Mouse (Mus musculus) forebrain, postnatal 0 days (tissue): Measurements from ENCODE around the gene Gm27235. TPM values are rescaled to one million over a fixed set of nuclear protein-coding genes. Genes with fewer than 3 reads are reported as not detected.
"Not testable (repeated sequence)": the region's sequence is repeated elsewhere in the genome, so short reads cannot be mapped to it uniquely, and the experiment has no call there.

Experiments used
- ATAC-seq: fragments of 200-750 bp; cut with Nextera tagmentation; 2 replicates; pipeline ENCODE4 v1.8.0; 2017; ENCODE audit warnings: mild to moderate bottlenecking, moderate library complexity
- DNase-seq: peaks from one replicate; pipeline ENCODE4 v3.0.0-alpha.2; 2015
- H3K27ac ChIP-seq: fragments of 300-500 bp; sonication (generic); 2 replicates; pipeline ENCODE4 v1.5.1; 2014; ENCODE audit warnings: low read depth, mild to moderate bottlenecking, antibody characterized with exemption, low read length, moderate library complexity, mixed read lengths
- H3K27me3 ChIP-seq: fragments of 300-500 bp; sonication (generic); 2 replicates; pipeline ENCODE4 v1.6.1; 2014; ENCODE audit warnings: mild to moderate bottlenecking, low read length, mixed read lengths; ENCODE audit not compliant: insufficient read depth
- H3K36me3 ChIP-seq: fragments of 300-500 bp; sonication (generic); 2 replicates; pipeline ENCODE4 v1.6.1; 2014; ENCODE audit warnings: mild to moderate bottlenecking, moderate library complexity; ENCODE audit not compliant: insufficient read depth
- H3K4me1 ChIP-seq: fragments of 300-500 bp; sonication (generic); 2 replicates; pipeline ENCODE4 v1.6.1; 2014; ENCODE audit warnings: antibody characterized with exemption; ENCODE audit not compliant: insufficient read depth
- H3K4me2 ChIP-seq: fragments of 300-500 bp; sonication (generic); 2 replicates; pipeline ENCODE4 v1.6.1; 2014; ENCODE audit warnings: low read depth, mild to moderate bottlenecking, moderate library complexity
- H3K4me3 ChIP-seq: fragments of 300-500 bp; sonication (generic); 2 replicates; pipeline ENCODE4 v1.5.1; 2014; ENCODE audit warnings: low read depth, low read length, mixed read lengths
- H3K9ac ChIP-seq: fragments of 300-500 bp; sonication (generic); 2 replicates; pipeline ENCODE4 v1.6.1; 2014; ENCODE audit warnings: mild to moderate bottlenecking
- H3K9me3 ChIP-seq: fragments of 300-500 bp; sonication (generic); 2 replicates; pipeline ENCODE4 v1.6.1; 2016; ENCODE audit warnings: low read length
- CTCF ChIP-seq: sonication (generic); IDR thresholded peaks from 2 replicates; pipeline ENCODE4 v1.5.1; 2016; ENCODE audit warnings: antibody characterized with exemption, control low read depth, low read depth
- WGBS: fragments of 180-500 bp; shearing (Covaris S2); extraction: QIAGEN DNeasy Blood & Tissue Kit; methylation state at CpG from one replicate; pipeline ENCODE4 v1.1.7; 2014; 5-methylcytosine and 5-hydroxymethylcytosine counted together
- polyA plus RNA-seq: library from polyadenylated mRNA; unstranded; fragments of >200 nt; fragmentation: Nextera tagmentation; extraction: Ambion mirVana; gene quantifications from 2 replicates; pipeline ENCODE4 v1.2.1, GENCODE M21; 2015
- total RNA-seq: library from RNA; depleted of rRNA; stranded (reverse); fragments of >200 nt; gene quantifications from 2 replicates; pipeline ENCODE4 v1.2.3, GENCODE M21; 2014; rRNA removed

The Gm27235 gene
- total RNA-seq (not detected in 2 replicates), polyA plus RNA-seq (not detected in 2 replicates)

DNA sequence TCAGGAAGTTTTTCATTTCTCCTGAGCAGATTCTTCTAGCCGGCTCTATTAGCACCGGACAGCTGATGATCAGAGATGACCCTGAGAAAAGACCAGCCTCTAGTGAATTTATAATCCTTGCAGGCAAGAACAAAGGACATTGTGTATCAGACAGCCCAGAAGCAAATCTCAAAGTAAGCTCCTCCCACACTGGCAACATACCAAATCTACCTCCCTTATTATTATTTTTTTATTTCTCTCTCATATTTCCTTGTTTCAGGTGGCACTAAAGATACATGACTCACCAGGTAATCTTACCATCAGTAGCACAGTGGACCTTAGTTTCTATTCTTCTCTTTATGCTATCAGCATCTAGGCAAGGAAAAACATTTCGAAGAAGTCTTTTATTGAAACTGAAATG is at the start of gene Gm27235, which contains the start of gene D730048I06Rik:
TSS of gene Gm27235 (minus strand) at position 101 of the 400 bp plus-strand sequence.
TSS of gene D730048I06Rik (minus strand) at position 112 of the 400 bp plus-strand sequence.
- TF ChIP-seq CTCF: no peak
- no peak for DNase-seq
- no peak within 1 kb of the TSS for H3K4me2 ChIP-seq
- H3K27ac ChIP-seq: no peak within 1 kb of the TSS
- no peaks in the 10 kb centered on the region for H3K36me3 ChIP-seq
- ATAC-seq: no peak
- no peak within 1 kb of the TSS for H3K9ac ChIP-seq
- no peaks in the 10 kb centered on the region for H3K27me3 ChIP-seq
- no peak within 1 kb of the TSS for H3K4me3 ChIP-seq
- no peaks in the 10 kb centered on the region; the same call in 1 of the 2 replicates for H3K9me3 ChIP-seq
- WGBS: 92% methylated on average over 3 of the region's 3 CpGs
- H3K4me1 ChIP-seq: no peaks in the 10 kb centered on the region

DNA sequence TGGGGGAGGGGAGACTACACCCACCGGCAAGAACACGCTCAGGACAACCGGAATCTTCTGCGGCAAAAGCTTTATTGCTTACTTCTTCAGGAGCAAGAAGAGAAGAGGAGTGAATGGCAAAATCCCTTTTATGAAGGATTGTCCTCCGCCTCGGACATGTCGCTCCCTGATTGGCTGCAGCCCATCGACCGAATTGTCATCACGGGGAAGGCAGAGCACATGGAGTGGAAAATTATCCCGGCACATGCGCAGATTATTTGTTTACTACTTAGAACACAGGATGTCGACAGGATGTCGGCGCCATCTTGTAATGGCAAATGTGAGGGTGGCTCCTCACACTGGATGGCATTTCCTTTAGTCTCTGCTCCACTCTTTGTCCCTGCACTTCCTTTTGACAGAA is 28.0 kb upstream of the Gm27235 start:
- H3K9me3 ChIP-seq, H3K27ac ChIP-seq, H3K27me3 ChIP-seq, H3K4me1 ChIP-seq, H3K4me2 ChIP-seq, H3K9ac ChIP-seq, H3K36me3 ChIP-seq, ATAC-seq, H3K4me3 ChIP-seq, DNase-seq: not testable (repeated sequence)
- WGBS: 95% methylated on average over 15 of the region's 15 CpGs

DNA sequence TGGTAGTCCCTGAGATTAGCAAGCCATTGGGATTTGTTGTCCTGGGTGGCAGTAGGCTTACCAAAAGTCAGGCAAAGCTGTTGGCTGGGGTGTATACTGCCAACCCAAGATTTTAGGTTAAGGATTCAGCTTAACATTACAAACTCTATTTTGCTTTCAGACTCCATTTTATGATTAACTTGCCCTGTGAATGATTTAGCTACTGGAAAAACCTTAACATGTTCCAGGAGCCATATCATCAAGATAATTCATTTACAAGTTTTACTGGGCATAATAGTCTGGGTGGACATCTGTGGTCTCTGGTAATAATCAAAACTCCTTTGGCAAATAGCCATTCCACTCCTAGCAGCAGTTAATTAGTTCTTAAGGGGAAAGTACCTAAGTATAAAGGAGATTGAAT is 8.2 kb upstream of the Gm27235 start:
- H3K4me3 ChIP-seq: no peak overlapping the region
- no peak overlapping the region for H3K4me2 ChIP-seq
- no peaks in the 10 kb centered on the region for H3K4me1 ChIP-seq
- TF ChIP-seq CTCF: no peak
- DNase-seq (no peak), ATAC-seq (no peak)
- H3K27me3 ChIP-seq: no peaks in the 10 kb centered on the region
- H3K9ac ChIP-seq: no peak overlapping the region
- H3K9me3 ChIP-seq: peaks cover 15% of the 10 kb centered on the region; the same call in 1 of the 2 replicates
- H3K36me3 ChIP-seq: no peaks in the 10 kb centered on the region
- no peak overlapping the region for H3K27ac ChIP-seq

DNA sequence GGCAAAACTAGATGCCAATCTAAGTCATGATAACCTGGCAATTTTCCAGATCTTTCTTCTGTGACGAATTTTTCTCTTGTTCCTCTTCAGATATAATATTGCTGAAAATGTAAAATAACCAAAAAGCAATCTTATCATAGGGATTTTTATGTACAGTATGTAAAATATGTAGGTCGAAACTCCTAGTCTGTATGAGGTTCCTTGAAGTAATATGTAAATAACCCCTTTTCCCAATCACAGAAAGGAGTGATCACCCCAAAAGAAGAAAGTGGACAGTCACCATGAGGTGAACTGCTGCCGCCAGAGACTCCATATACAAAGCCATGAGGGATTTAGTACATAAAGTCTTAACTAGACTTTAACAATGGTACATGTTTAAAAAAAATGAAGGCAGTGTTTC is 11.9 kb downstream of the Gm27235 start, which contains the start of gene Gm17727:
TSS of gene Gm17727 (minus strand) at position 101 of the 400 bp plus-strand sequence.
- no peak within 1 kb of the TSS for H3K4me2 ChIP-seq
- ATAC-seq (no peak), DNase-seq (no peak)
- TF ChIP-seq CTCF: no peak
- H3K27me3 ChIP-seq: no peaks in the 10 kb centered on the region
- no peak within 1 kb of the TSS for H3K9ac ChIP-seq
- no peaks in the 10 kb centered on the region for H3K4me1 ChIP-seq
- H3K27ac ChIP-seq: no peak within 1 kb of the TSS
- no peaks in the 10 kb centered on the region for H3K36me3 ChIP-seq
- no peaks in the 10 kb centered on the region for H3K9me3 ChIP-seq
- no peak within 1 kb of the TSS for H3K4me3 ChIP-seq
- WGBS: 68% methylated on average over 3 of the region's 3 CpGs

DNA sequence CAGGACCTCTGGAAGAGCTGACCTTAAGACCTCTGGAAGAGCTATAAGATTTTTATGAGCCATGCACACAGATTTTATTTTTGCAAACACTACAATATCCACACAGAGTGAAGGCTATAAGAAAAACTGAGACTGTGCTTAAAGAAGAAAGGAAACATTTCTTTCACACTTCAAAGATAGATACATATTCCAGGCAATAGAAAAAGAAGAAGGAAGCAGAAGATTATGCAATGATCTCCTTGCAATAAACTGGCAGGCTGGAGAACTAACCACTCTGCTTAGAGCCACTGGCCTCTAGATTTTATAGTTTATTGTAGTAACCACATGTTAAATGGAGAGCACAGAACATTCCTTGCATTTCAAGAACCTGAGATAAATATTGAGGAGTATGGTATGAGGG is 33.1 kb downstream of the Gm27235 start:
- H3K36me3 ChIP-seq: no peaks in the 10 kb centered on the region
- no peaks in the 10 kb centered on the region for H3K4me1 ChIP-seq
- ATAC-seq (no peak), DNase-seq (no peak)
- no peak overlapping the region for H3K27ac ChIP-seq
- no peak overlapping the region for H3K9ac ChIP-seq
- no peak for TF ChIP-seq CTCF
- no peaks in the 10 kb centered on the region for H3K27me3 ChIP-seq
- no peak overlapping the region for H3K4me2 ChIP-seq
- no peak overlapping the region for H3K4me3 ChIP-seq
- H3K9me3 ChIP-seq: no peaks in the 10 kb centered on the region

DNA sequence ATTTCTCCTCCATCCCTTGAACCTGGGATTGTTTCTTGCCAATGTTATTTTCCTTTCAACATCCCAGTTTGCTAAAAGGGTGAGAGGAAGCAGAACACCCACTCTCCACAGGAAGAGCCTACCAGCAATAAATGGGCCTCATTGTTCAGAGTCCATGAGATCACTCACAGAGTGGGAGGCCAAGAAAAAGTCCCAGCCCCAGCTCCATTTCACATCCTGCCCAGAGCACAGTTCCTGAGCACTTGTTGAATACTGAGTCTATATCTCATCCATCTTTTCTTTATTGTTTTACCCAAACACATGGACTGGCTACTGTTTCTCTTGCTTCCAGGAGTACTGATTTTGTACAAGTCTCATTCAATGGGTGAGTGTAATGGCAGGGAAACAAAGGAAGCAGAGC is 49.2 kb downstream of the Gm27235 start, which contains the start of gene Gm17677:
TSS of gene Gm17677 (plus strand) at position 301 of the 400 bp plus-strand sequence.
- Histone ChIP-seq H3K9ac (no peak within 1 kb of the TSS), H3K27ac (no peak within 1 kb of the TSS), H3K4me2 (no peak within 1 kb of the TSS), H3K36me3 (no peaks in the 10 kb centered on the region), H3K4me1 (no peaks in the 10 kb centered on the region), H3K4me3 (no peak within 1 kb of the TSS), H3K9me3 (no peaks in the 10 kb centered on the region), H3K27me3 (no peaks in the 10 kb centered on the region)
- ATAC-seq (no peak), DNase-seq (no peak)
- TF ChIP-seq CTCF: no peak

Other genes starting within 250 kb of the Gm27235 start
- 22.2 and 23.5 TPM in 2 replicates for gene Ddx25, start 231.6 kb downstream of the Gm27235 start, total RNA-seq
- 23.6 and 25.6 TPM in 2 replicates for gene Ddx25, start 231.6 kb downstream of the Gm27235 start, polyA plus RNA-seq
- gene Pus3, start 231.5 kb downstream of the Gm27235 start, total RNA-seq: 18.8 and 19.2 TPM in 2 replicates
- gene Pus3, start 231.5 kb downstream of the Gm27235 start, polyA plus RNA-seq: 13.9 and 15.2 TPM in 2 replicates
- 0.62 and 2.6 TPM in 2 replicates for gene Pate2, start 219.8 kb downstream of the Gm27235 start, total RNA-seq
- 0.67 and 0.90 TPM in 2 replicates for gene Pate2, start 219.8 kb downstream of the Gm27235 start, polyA plus RNA-seq
- 15.8 and 16.6 TPM in 2 replicates for gene Hyls1, start 219.7 kb downstream of the Gm27235 start, total RNA-seq
- 13.6 and 14.8 TPM in 2 replicates for gene Hyls1, start 219.7 kb downstream of the Gm27235 start, polyA plus RNA-seq
- gene Pate4, start 178.2 kb downstream of the Gm27235 start, total RNA-seq: not detected in 2 replicates
- gene Pate4, start 178.2 kb downstream of the Gm27235 start, polyA plus RNA-seq: not detected in 2 replicates
- gene Pate3, start 141.9 kb downstream of the Gm27235 start, total RNA-seq: not detected in 2 replicates
- gene Pate3, start 141.9 kb downstream of the Gm27235 start, polyA plus RNA-seq: not detected in 2 replicates
- not detected in 2 replicates for gene Pate1, start 102.7 kb downstream of the Gm27235 start, total RNA-seq
- gene Pate1, start 102.7 kb downstream of the Gm27235 start, polyA plus RNA-seq: not detected in 2 replicates
- not detected in 2 replicates for gene Gm17677, start 49.1 kb downstream of the Gm27235 start, total RNA-seq
- not detected in 2 replicates for gene Gm17677, start 49.1 kb downstream of the Gm27235 start, polyA plus RNA-seq
- gene Gm17727, start 12.0 kb downstream of the Gm27235 start, total RNA-seq: not detected in 2 replicates
- gene Gm17727, start 12.0 kb downstream of the Gm27235 start, polyA plus RNA-seq: not detected in 2 replicates
- not detected in 2 replicates for gene D730048I06Rik, start within 50 bp of the Gm27235 start, total RNA-seq
- not detected in 2 replicates for gene D730048I06Rik, start within 50 bp of the Gm27235 start, polyA plus RNA-seq
- not detected in 2 replicates for gene 9230110F15Rik, start 54.0 kb upstream of the Gm27235 start, total RNA-seq
- not detected in 2 replicates for gene 9230110F15Rik, start 54.0 kb upstream of the Gm27235 start, polyA plus RNA-seq
- not detected in 2 replicates for gene 9230113P08Rik, start 118.3 kb upstream of the Gm27235 start, total RNA-seq
- gene 9230113P08Rik, start 118.3 kb upstream of the Gm27235 start, polyA plus RNA-seq: not detected in 2 replicates